Mouse (Mus musculus) midbrain, postnatal 0 days (tissue): ENCODE measurements around the gene Glis3. TPM values are rescaled to one million over a fixed set of nuclear protein-coding genes. Genes with fewer than 3 reads are reported as not detected.

Experiments
- ATAC-seq: fragments of 200-750 bp; cut with Nextera tagmentation; 2 replicates; pipeline ENCODE4 v1.8.0; 2017; ENCODE audit warnings: moderate number of reproducible peaks, mild to moderate bottlenecking, moderate TSS enrichment, moderate library complexity; ENCODE audit not compliant: low FRiP score
- DNase-seq: peaks from one replicate; pipeline ENCODE4 v3.0.0-alpha.2; 2015; ENCODE audit warnings: low spot score
- H3K27ac ChIP-seq: fragments of 300-500 bp; sonication (generic); 2 replicates; pipeline ENCODE4 v1.5.1; 2014; ENCODE audit warnings: low read depth, mild to moderate bottlenecking, low read length, mixed read lengths
- H3K27me3 ChIP-seq: fragments of 300-500 bp; sonication (generic); 2 replicates; pipeline ENCODE4 v1.6.1; 2014; ENCODE audit warnings: low read length, control low read depth, mixed read lengths; ENCODE audit not compliant: insufficient read depth
- H3K36me3 ChIP-seq: fragments of 300-500 bp; sonication (generic); 2 replicates; pipeline ENCODE4 v1.6.1; 2014; ENCODE audit warnings: low read length, control low read depth, mixed read lengths; ENCODE audit not compliant: insufficient read depth
- H3K4me1 ChIP-seq: fragments of 300-500 bp; sonication (generic); 2 replicates; pipeline ENCODE4 v1.6.1; 2014; ENCODE audit warnings: mild to moderate bottlenecking, control low read depth, antibody characterized with exemption, low read length, mixed read lengths; ENCODE audit not compliant: insufficient read depth
- H3K4me2 ChIP-seq: fragments of 300-500 bp; sonication (generic); 2 replicates; pipeline ENCODE4 v1.6.1; 2014; ENCODE audit warnings: low read depth, mild to moderate bottlenecking, low read length, mixed read lengths; ENCODE audit not compliant: poor library complexity, severe bottlenecking
- H3K4me3 ChIP-seq: fragments of 300-500 bp; sonication (generic); 2 replicates; pipeline ENCODE4 v1.5.1; 2014; ENCODE audit warnings: low read depth, mild to moderate bottlenecking, low read length, moderate library complexity
- H3K9ac ChIP-seq: fragments of 300-500 bp; sonication (generic); replicated peaks from 2 replicates; pipeline ENCODE4 v1.6.1; 2014; ENCODE audit warnings: mild to moderate bottlenecking, low read length, moderate library complexity, mixed read lengths; ENCODE audit not compliant: poor library complexity, severe bottlenecking
- H3K9me3 ChIP-seq: fragments of 300-500 bp; sonication (generic); 2 replicates; pipeline ENCODE4 v1.6.1; 2016; ENCODE audit warnings: low read length, control low read depth
- CTCF ChIP-seq: IDR thresholded peaks from 2 replicates; pipeline ENCODE4 v1.5.1; 2016; ENCODE audit warnings: antibody characterized with exemption, mild to moderate bottlenecking
- WGBS: fragments of 180-500 bp; shearing (Covaris S2); extraction: QIAGEN DNeasy Blood & Tissue Kit; methylation state at CpG from one replicate; pipeline ENCODE4 v1.1.7; 2014; 5-methylcytosine and 5-hydroxymethylcytosine counted together
- polyA plus RNA-seq: library from polyadenylated mRNA; unstranded; fragments of >200 nt; fragmentation: Nextera tagmentation; extraction: Ambion mirVana; gene quantifications from 2 replicates; pipeline ENCODE4 v1.2.1, GENCODE M21; 2015
- total RNA-seq: library from RNA; depleted of rRNA; stranded (reverse); fragments of >200 nt; gene quantifications from 2 replicates; pipeline ENCODE4 v1.2.3, GENCODE M21; 2014

Gene Glis3
- total and polyA plus RNA-seq, 2 experiments from 2014 or later: 1.2 to 27.1 TPM

DNA sequence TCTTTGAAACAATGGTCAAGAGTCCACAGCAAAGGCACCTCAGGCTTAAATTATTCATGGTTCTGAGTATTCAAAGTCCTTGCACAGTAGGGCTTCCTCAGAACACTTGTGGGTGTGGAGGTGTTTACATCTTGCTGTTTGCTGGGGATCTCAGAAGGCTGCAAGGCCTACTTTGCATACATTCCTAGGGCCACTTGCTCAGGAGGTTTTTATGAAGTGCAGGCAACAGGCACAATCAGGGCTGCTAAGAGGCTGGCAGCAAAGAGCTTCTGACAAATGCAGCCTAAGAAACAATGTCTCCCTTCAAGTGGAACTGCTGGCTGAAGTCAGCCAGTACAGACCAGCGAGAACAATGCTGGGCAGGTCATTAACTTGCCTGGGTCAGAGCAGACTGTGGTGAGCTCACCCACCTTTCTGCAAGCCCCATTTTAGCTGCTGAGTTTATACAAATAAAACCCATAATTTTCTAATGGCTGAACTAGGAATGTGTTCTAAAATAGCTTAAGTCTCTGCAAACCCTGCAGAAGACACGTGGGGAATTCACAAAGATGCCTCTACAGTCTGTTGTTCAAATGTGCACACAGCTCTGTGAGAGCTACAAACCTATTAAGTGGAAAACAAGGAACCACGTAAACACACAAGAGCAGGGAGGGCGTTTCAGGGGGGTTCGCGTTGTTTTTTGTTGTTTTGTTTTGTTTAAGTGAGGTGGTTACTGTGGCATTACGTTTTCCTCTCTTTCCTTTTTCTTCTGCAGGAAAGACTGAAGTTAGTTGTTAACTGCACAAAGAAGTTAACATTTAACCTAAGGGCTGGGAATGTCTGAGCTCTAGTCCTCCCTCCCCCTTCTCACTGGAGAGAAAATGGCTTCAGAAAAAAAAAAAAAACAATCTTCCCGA is 118.8 kb downstream of the Glis3 start:
- Histone ChIP-seq H3K4me3 (no peak overlapping the region), H3K27me3 (no peaks in the 10 kb centered on the region), H3K36me3 (no peaks in the 10 kb centered on the region), H3K4me1 (no peaks in the 10 kb centered on the region), H3K9ac (no peak overlapping the region), H3K27ac (no peak overlapping the region), H3K4me2 (no peak overlapping the region), H3K9me3 (no peaks in the 10 kb centered on the region)
- no peak for TF ChIP-seq CTCF
- no peak for DNase-seq
- no peak for ATAC-seq
- WGBS: 30% methylated on average over 8 of the region's 8 CpGs

DNA sequence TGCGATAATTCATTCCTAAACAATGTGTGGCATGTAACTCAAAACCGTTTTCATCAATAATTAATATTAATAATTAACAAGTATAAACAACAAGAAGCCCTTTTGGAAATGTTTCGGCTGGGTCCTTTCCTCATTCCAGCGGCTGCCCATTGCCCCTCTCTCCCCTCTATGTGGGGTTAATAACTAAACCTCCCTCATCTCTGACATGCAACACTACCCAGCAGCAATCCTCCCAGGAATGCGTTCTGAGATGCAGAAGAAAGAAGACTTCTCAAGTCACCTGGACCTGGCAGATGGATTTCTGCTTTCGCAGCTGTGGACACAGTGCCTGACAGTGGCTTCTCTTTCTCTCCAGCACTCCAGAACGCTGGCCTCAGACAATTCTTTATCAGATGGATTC is 120.0 kb downstream of the Glis3 start:
- Histone ChIP-seq H3K27ac (no peak overlapping the region), H3K27me3 (no peaks in the 10 kb centered on the region), H3K9ac (no peak overlapping the region), H3K4me1 (no peaks in the 10 kb centered on the region), H3K9me3 (no peaks in the 10 kb centered on the region), H3K4me3 (no peak overlapping the region), H3K36me3 (no peaks in the 10 kb centered on the region), H3K4me2 (no peak overlapping the region)
- TF ChIP-seq CTCF: no peak
- DNase-seq: no peak
- WGBS: 64% methylated on average over 7 of the region's 7 CpGs
- no peak for ATAC-seq

DNA sequence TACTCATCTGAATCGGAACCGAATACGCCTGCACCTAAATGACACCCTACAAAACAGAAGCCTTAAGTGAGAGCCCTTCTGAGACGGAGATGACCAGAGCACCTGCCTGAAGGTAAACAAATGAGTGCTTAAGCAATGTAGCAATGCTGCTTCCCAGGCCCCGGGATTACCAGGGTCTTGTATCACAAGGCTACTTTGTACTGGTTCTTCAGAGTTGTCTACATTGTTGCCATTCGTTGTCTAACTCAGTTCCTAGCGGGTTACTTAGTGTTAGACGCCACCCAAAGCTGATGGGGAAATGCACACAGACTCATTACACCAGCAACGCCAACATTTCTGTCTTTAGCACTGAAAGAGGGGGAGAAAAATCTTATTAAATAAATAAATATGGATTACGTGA is 120.5 kb downstream of the Glis3 start:
- Histone ChIP-seq H3K4me2 (no peak overlapping the region), H3K4me3 (no peak overlapping the region), H3K27ac (no peak overlapping the region), H3K9ac (no peak overlapping the region), H3K27me3 (no peaks in the 10 kb centered on the region), H3K4me1 (no peaks in the 10 kb centered on the region), H3K9me3 (no peaks in the 10 kb centered on the region), H3K36me3 (no peaks in the 10 kb centered on the region)
- DNase-seq (no peak), ATAC-seq (no peak)
- 75% methylated on average over 10 of the region's 10 CpGs for WGBS
- no peak for TF ChIP-seq CTCF

DNA sequence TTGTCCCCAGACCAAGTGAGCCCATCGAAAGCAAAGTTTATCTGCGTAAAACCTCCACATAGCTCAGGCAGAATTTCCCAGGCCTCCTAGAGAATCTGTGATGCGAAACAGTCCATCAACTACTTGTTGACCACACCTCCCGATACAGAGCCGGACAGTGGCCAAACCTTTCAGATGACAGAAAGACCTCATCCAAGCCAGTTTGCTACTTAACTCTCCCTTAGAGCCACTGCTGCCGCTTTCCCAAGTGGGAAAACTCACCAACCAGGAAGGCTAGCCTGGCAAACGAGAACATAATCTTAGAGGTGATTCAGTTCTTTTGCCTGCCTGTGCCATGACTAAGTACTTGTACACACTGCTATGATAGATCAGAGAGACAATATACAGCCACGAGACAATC is 121.2 kb downstream of the Glis3 start:
- Histone ChIP-seq H3K4me3 (no peak overlapping the region), H3K27me3 (no peaks in the 10 kb centered on the region), H3K27ac (no peak overlapping the region), H3K4me1 (no peaks in the 10 kb centered on the region), H3K4me2 (no peak overlapping the region), H3K36me3 (no peaks in the 10 kb centered on the region), H3K9ac (no peak overlapping the region), H3K9me3 (no peaks in the 10 kb centered on the region)
- no peak for ATAC-seq
- no peak for DNase-seq
- 60% methylated on average over 8 of the region's 8 CpGs for WGBS
- no peak for TF ChIP-seq CTCF

DNA sequence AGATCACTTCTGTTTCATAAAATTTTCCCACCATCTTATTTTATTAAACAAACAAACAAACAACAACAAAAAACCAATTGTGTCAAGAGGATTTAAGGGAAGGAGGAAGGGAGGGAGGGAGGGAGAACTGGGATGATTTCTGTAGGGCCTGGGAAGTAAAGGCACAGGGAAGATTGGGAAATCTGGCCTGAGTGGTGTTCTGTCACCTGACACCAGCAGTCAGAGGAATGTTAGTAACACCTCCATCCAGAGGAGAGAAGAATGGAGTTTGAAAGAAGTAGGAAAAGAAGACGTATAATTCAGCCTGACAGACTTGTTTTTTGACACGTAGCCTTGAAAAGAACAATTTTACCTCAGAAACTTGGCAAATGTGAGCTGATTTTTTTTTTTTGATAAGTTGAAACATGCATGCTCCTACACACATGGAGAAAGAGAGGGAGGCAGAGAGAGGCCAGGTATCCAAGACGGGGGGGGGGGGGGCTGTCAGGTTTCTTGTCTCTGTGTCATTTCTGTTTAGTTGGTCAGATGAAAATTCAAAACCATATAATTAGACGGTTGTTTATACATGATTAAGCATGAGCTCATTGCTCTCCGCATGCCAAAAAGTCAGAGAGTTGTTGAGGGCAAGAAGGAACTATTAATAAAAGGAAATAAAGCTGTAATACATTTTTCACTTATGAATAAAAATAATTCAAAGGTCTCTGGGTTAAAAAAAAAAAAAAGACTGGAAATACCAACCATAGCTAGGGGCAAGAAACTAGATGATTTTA is 122.1 kb downstream of the Glis3 start:
- no peaks in the 10 kb centered on the region for H3K36me3 ChIP-seq
- ATAC-seq: no peak
- H3K27me3 ChIP-seq: no peaks in the 10 kb centered on the region
- H3K9me3 ChIP-seq: no peaks in the 10 kb centered on the region
- no peak overlapping the region for H3K9ac ChIP-seq
- H3K4me3 ChIP-seq: no peak overlapping the region
- no peak for DNase-seq
- 57% methylated on average over 5 of the region's 5 CpGs for WGBS
- no peak overlapping the region for H3K4me2 ChIP-seq
- TF ChIP-seq CTCF: no peak
- no peak overlapping the region for H3K27ac ChIP-seq
- no peaks in the 10 kb centered on the region for H3K4me1 ChIP-seq
